Mouse (Mus musculus) frontal cortex, postnatal 14 days (tissue): ENCODE data around the gene Gm21304.
"Not testable (repeated sequence)": the region's sequence is repeated elsewhere in the genome, so short reads cannot be mapped to it uniquely, and the experiment has no call there.

Experiments
- DNase-seq, 2 experiments: peaks; one replicate each; pipeline ENCODE4 v3.0.0; 2022; ENCODE audit warnings: low spot score in 2 of 2

Gm21304 gene

DNA sequence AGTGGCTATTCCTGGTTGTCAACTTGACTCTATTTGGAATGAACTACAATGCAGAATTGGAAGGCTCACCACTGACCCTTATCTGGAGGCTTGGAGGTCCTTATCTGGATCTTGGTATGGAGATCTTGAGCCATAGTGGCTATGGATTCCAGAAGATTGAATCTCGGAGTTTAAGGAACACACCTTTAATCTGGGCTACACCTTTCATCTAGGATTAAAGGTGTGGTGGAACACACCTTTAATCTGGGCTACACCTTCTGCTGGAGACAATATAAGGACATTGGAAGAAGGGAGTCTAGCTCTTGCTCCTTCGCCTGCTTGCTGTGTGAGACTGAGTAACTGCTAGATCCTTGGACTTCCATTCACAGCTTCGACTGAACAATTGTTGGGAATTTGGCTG is at the start of gene Gm21304:
Gm21304 (plus strand) TSS at position 301 of the 400 bp plus-strand sequence.
- DNase-seq, result not testable (repeated sequence)

- not testable (repeated sequence) for DNase-seq
These were observed 25.6 kb upstream of the Gm21304 start, which contains the start of gene Gm21293 for GRCm38 (mm10) chr10:104142687-104143086. Gene Gm21293, plus strand, starts transcription at chr10:104142987.

- not testable (repeated sequence) for DNase-seq
These were observed 17.1 kb upstream of the Gm21304 start, which contains the start of gene Gm6763 for GRCm38 (mm10) chr10:104151197-104151596. Gene Gm6763, plus strand, starts transcription at chr10:104151497.

- DNase-seq, result not testable (repeated sequence)
These were observed 8.6 kb upstream of the Gm21304 start, which contains the start of gene Gm8764 for GRCm38 (mm10) chr10:104159706-104160105. Gene Gm8764, plus strand, starts transcription at chr10:104160006.

DNA sequence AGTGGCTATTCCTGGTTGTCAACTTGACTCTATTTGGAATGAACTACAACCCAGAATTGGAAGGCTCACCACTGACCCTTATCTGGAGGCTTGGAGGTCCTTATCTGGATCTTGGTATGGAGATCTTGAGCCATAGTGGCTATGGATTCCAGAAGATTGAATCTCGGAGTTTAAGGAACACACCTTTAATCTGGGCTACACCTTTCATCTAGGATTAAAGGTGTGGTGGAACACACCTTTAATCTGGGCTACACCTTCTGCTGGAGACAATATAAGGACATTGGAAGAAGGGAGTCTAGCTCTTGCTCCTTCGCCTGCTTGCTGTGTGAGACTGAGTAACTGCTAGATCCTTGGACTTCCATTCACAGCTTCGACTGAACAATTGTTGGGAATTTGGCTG is 8.4 kb downstream of the Gm21304 start, which contains the start of gene Gm21312:
Gm21312 (plus strand) TSS at position 301 of the 400 bp plus-strand sequence.
- not testable (repeated sequence) for DNase-seq

DNA sequence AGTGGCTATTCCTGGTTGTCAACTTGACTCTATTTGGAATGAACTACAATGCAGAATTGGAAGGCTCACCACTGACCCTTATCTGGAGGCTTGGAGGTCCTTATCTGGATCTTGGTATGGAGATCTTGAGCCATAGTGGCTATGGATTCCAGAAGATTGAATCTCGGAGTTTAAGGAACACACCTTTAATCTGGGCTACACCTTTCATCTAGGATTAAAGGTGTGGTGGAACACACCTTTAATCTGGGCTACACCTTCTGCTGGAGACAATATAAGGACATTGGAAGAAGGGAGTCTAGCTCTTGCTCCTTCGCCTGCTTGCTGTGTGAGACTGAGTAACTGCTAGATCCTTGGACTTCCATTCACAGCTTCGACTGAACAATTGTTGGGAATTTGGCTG is 16.9 kb downstream of the Gm21304 start, which contains the start of gene Gm20765:
Gm20765 (plus strand) TSS at position 301 of the 400 bp plus-strand sequence.
- not testable (repeated sequence) for DNase-seq

- DNase-seq, result not testable (repeated sequence)
These were observed 25.4 kb downstream of the Gm21304 start, which contains the start of gene Gm4340 for GRCm38 (mm10) chr10:104193742-104194141. Gene Gm4340, plus strand, starts transcription at chr10:104194042.

DNA sequence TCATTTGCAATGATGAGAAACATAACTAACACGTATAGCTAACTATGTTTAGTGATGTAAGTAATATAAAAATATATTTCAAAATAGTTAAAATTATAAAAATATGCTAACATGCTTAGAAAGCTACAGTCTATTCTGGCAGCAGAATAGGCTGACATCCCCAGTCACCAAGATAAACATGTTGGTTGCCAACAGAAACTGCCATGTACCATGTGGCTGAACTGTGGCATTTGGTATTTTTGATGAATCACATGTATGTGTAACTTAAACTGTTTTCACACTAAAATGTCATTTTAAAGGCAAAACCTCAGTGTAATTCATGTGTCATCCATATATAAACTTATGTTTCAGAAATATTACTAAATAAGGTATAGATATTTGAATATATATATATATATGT is 41.3 kb downstream of the Gm21304 start:
- no peak for DNase-seq

DNA sequence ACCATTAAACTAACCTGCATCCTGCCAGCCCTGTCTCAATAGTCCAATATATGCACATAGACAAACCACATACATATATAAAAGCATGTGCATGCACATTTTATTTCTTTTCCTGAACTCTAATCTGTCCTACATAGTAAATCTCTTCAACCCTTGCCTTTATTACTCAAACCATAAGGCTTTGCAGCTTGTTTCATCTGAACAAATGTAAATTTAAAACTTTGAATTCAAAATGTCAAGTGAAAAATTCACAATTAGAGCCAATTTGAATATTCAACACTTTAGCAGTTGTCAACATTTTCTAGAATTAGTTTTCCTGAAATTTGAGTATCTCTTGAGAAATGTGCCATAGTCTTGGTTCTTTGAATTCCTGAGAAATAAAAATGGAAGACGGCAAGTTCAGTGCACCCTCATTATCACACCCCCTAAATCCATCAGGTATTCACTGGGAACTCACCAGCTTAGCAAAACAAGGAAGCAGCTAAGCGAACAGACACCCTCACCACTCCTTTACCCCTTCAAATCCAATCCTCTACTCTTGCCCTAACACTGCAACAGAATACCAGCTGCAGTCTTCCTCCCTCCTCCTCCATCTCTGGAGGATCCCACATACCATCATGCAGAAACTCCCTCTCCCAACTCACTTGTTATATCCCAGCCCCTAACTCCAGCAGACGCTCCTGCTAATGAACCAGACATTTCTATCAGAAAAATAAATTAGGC is 42.1 kb downstream of the Gm21304 start:
- DNase-seq, result no peak

- DNase-seq, result no peak
These were observed 46.2 kb downstream of the Gm21304 start for GRCm38 (mm10) chr10:104214527-104214926.
